Mouse (Mus musculus) lung, adult 2 months (tissue): ENCODE data around the gene Cda.

Experiments used
- CTCF ChIP-seq: fragments of 200-500 bp; IDR thresholded peaks from 2 replicates; pipeline ENCODE4 v1.5.1; 2011; ENCODE audit warnings: mild to moderate bottlenecking, low read length, control low read depth; ENCODE audit not compliant: insufficient read depth
- POLR2A ChIP-seq: fragments of 200-500 bp; IDR thresholded peaks from 2 replicates; pipeline ENCODE4 v1.6.1; 2011; ENCODE audit warnings: low read depth, mild to moderate bottlenecking, control low read depth, low read length, borderline replicate concordance; ENCODE audit errors: extremely low read depth

DNA sequence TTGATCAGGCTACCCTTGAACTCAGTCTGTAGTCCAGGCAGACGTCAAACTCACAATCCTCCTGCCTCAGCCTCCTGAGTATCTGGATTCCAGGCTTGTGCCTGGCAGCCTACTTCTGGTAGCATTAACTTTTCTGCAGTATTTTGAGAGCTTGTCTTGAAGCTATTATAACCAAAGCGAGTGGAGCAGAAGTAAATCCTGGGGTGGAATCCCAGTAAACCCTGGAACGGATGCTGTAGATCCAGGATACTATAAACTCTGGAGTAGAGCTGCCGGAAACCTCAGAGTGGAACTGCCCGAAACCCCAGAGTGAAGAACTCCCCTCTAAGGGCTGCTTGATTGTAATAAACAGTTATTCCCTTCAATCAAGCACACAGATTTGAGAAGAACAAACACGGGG is 9.7 kb upstream of the Cda start:
- TF ChIP-seq CTCF (no peak), POLR2A (no peak)
